Mouse (Mus musculus): ENCODE results near the gene Zfp367. TPM values are rescaled to one million over a fixed set of nuclear protein-coding genes. Genes with fewer than 3 reads are reported as not detected.

Zfp367 gene
- total RNA-seq (2017) = 65.3 and 71.5 TPM in 2 replicates

GRCm38 (mm10) chr13:64153083-64153682 is at the start of gene Zfp367:
Gene Zfp367, minus strand, starts transcription at chr13:64153202.
- ATAC-seq (replicated peaks; ENCODE audit: low read depth, poor library complexity, severe bottlenecking) = peak; percentile 88

GRCm38 (mm10) chr13:64200911-64201310 is 47.9 kb upstream of the Zfp367 start:
- peak; percentile 34 for ATAC-seq (replicated peaks; ENCODE audit: low read depth, poor library complexity, severe bottlenecking)

GRCm38 (mm10) chr13:64198310-64198709 is 45.3 kb upstream of the Zfp367 start:
- ATAC-seq (replicated peaks; ENCODE audit: low read depth, poor library complexity, severe bottlenecking) = no peak

GRCm38 (mm10) chr13:64197899-64198298 is 44.9 kb upstream of the Zfp367 start:
- peak; percentile 42; the same call in 1 of the 2 replicates for ATAC-seq (replicated peaks; ENCODE audit: low read depth, poor library complexity, severe bottlenecking)

GRCm38 (mm10) chr13:64187065-64187464 is 34.1 kb upstream of the Zfp367 start:
- no peak for ATAC-seq (replicated peaks; ENCODE audit: low read depth, poor library complexity, severe bottlenecking)

- no peak for ATAC-seq (replicated peaks; ENCODE audit: low read depth, poor library complexity, severe bottlenecking)
Measured at GRCm38 (mm10) chr13:64186516-64186915, 33.5 kb upstream of the Zfp367 start.

GRCm38 (mm10) chr13:64185586-64185985 is 32.6 kb upstream of the Zfp367 start:
- no peak for ATAC-seq (replicated peaks; ENCODE audit: low read depth, poor library complexity, severe bottlenecking)

GRCm38 (mm10) chr13:64185176-64185575 is 32.2 kb upstream of the Zfp367 start:
- ATAC-seq (replicated peaks; ENCODE audit: low read depth, poor library complexity, severe bottlenecking) = no peak

- ATAC-seq (replicated peaks; ENCODE audit: low read depth, poor library complexity, severe bottlenecking) = no peak
Measured at GRCm38 (mm10) chr13:64184361-64184760, 31.4 kb upstream of the Zfp367 start.

GRCm38 (mm10) chr13:64183583-64183982 is 30.6 kb upstream of the Zfp367 start:
- no peak for ATAC-seq (replicated peaks; ENCODE audit: low read depth, poor library complexity, severe bottlenecking)

GRCm38 (mm10) chr13:64182091-64182490 is 29.1 kb upstream of the Zfp367 start:
- ATAC-seq (replicated peaks; ENCODE audit: low read depth, poor library complexity, severe bottlenecking) = no peak

- peak; percentile 74 for ATAC-seq (replicated peaks; ENCODE audit: low read depth, poor library complexity, severe bottlenecking)
Measured at GRCm38 (mm10) chr13:64180888-64181287, 27.9 kb upstream of the Zfp367 start.

GRCm38 (mm10) chr13:64180300-64180699 is 27.3 kb upstream of the Zfp367 start:
- ATAC-seq (replicated peaks; ENCODE audit: low read depth, poor library complexity, severe bottlenecking) = 0 out of 2 replicates have a peak, but pooled peaks have one; percentile 28

GRCm38 (mm10) chr13:64178746-64179652 is 26.0 kb upstream of the Zfp367 start:
- ATAC-seq (replicated peaks; ENCODE audit: low read depth, poor library complexity, severe bottlenecking) = no peak

- no peak for ATAC-seq (replicated peaks; ENCODE audit: low read depth, poor library complexity, severe bottlenecking)
Measured at GRCm38 (mm10) chr13:64178000-64178399, 25.0 kb upstream of the Zfp367 start.

GRCm38 (mm10) chr13:64169746-64170145 is 16.7 kb upstream of the Zfp367 start:
- no peak for ATAC-seq (replicated peaks; ENCODE audit: low read depth, poor library complexity, severe bottlenecking)

GRCm38 (mm10) chr13:64163147-64163715 is 10.2 kb upstream of the Zfp367 start:
- no peak for ATAC-seq (replicated peaks; ENCODE audit: low read depth, poor library complexity, severe bottlenecking)

GRCm38 (mm10) chr13:64162626-64163025 is 9.6 kb upstream of the Zfp367 start:
- no peak for ATAC-seq (replicated peaks; ENCODE audit: low read depth, poor library complexity, severe bottlenecking)

GRCm38 (mm10) chr13:64161916-64162611 is 9.1 kb upstream of the Zfp367 start:
- ATAC-seq (replicated peaks; ENCODE audit: low read depth, poor library complexity, severe bottlenecking) = no peak

- ATAC-seq (replicated peaks; ENCODE audit: low read depth, poor library complexity, severe bottlenecking) = peak; percentile 98
Measured at GRCm38 (mm10) chr13:64161548-64161915, 8.5 kb upstream of the Zfp367 start, which contains the start of gene Habp4. Gene Habp4, plus strand, starts transcription at chr13:64161824.

Data from common myeloid progenitor, adult 5-6 weeks (primary cell).